Mouse (Mus musculus): ENCODE measurements around the gene Atp5d. TPM values are rescaled to one million over a fixed set of nuclear protein-coding genes. Genes with fewer than 3 reads are reported as not detected.

Gene Atp5d
- total and polyA plus RNA-seq, 2 experiments from 2014 or later: 972 to 1,858 TPM

- peak overlapping the region; percentile 90 for H3K4me3 ChIP-seq (ENCODE audit: low read depth, low read length)
- ATAC-seq (ENCODE audit: insufficient read depth, low read depth) (peak; percentile 61), DNase-seq (ENCODE audit: low spot score) (peak; percentile 91)
- 0 out of 2 replicates have a peak, but pooled peaks have one; percentile 2 for TF ChIP-seq EP300 (IDR thresholded peaks at IDR 0.05; ENCODE audit: low read depth)
- TF ChIP-seq CTCF (IDR thresholded peaks at IDR 0.05; ENCODE audit: low read depth): no peak
- H3K9ac ChIP-seq (replicated peaks; ENCODE audit: low read depth, low read length): peak overlapping the region; percentile 96
- under 1% methylated on average over 47 of the region's 48 CpGs for WGBS
- peak overlapping the region; percentile 100 for H3K27ac ChIP-seq (ENCODE audit: low read depth)
- no peaks in the 10 kb centered on the region for H3K27me3 ChIP-seq (ENCODE audit: control insufficient read depth, insufficient read depth, low read length)
- H3K4me1 ChIP-seq (ENCODE audit: control insufficient read depth, insufficient read depth): peaks cover 33% of the 10 kb centered on the region
- H3K4me2 ChIP-seq (ENCODE audit: low read depth, low read length): peak overlapping the region; percentile 69
- H3K36me3 ChIP-seq (replicated peaks; ENCODE audit: control insufficient read depth, insufficient read depth, low read length): peaks cover 28% of the 10 kb centered on the region
- no peaks in the 10 kb centered on the region for H3K9me3 ChIP-seq (replicated peaks; ENCODE audit: control insufficient read depth, low read length)
Measured at GRCm38 (mm10) chr10:80168038-80168661, 29.7 kb downstream of the Atp5d start.

DNA sequence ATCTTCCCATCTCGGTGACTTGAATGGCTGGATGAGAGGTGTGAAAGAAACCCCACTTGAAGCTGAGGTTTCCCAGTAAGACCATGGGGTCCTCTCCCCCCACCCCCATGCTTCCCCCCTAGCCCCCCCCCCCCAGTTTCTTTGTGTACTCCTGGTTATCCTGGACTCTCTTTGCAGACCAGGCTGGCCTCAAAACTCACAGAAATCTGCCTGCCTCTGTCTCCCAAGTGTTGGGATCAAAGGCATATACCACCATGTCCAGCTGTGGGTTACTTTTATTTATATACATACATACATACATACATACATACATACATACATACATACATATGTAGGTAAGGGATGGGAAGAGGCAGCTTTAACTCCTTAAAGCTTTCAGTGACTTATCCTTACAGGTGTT is 30.6 kb downstream of the Atp5d start:
- no peak for ATAC-seq (ENCODE audit: insufficient read depth, low read depth)
- H3K27ac ChIP-seq (ENCODE audit: low read depth): peak overlapping the region; percentile 100
- H3K36me3 ChIP-seq (replicated peaks; ENCODE audit: control insufficient read depth, insufficient read depth, low read length): peaks cover 28% of the 10 kb centered on the region
- peaks cover 29% of the 10 kb centered on the region for H3K4me1 ChIP-seq (ENCODE audit: control insufficient read depth, insufficient read depth)
- no peak for TF ChIP-seq CTCF (IDR thresholded peaks at IDR 0.05; ENCODE audit: low read depth)
- TF ChIP-seq EP300 (IDR thresholded peaks at IDR 0.05; ENCODE audit: low read depth): no peak
- no peak for DNase-seq (ENCODE audit: low spot score)
- no peaks in the 10 kb centered on the region for H3K9me3 ChIP-seq (replicated peaks; ENCODE audit: control insufficient read depth, low read length)
- H3K4me2 ChIP-seq (ENCODE audit: low read depth, low read length): peak overlapping the region; percentile 69
- 31% methylated on average over 1 of the region's 1 CpGs for WGBS
- peak overlapping the region; percentile 96 for H3K9ac ChIP-seq (replicated peaks; ENCODE audit: low read depth, low read length)
- H3K27me3 ChIP-seq (ENCODE audit: control insufficient read depth, insufficient read depth, low read length): no peaks in the 10 kb centered on the region
- H3K4me3 ChIP-seq (ENCODE audit: low read depth, low read length): peak overlapping the region; percentile 90

DNA sequence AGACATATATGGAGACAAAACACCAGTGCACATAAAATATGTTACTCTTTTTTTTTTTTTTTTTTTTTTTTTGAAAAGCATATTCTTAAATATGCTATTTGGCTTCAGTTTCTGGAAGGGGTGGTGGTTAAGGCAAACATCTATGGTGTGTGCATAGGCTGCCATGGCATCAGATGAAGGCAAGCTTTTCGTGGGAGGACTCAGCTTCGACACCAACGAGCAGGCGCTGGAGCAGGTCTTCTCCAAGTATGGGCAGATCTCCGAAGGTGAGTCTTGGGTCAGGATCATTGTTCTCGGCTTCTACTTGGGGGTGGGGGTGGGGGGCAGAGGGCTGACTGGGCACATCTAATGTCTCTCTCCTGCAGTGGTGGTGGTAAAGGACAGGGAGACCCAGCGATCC is 31.2 kb downstream of the Atp5d start:
- no peak overlapping the region for H3K4me2 ChIP-seq (ENCODE audit: low read depth, low read length)
- WGBS: 88% methylated on average over 7 of the region's 7 CpGs
- peaks cover 28% of the 10 kb centered on the region for H3K36me3 ChIP-seq (replicated peaks; ENCODE audit: control insufficient read depth, insufficient read depth, low read length)

GRCm38 (mm10) chr10:80170052-80170451 is 31.6 kb downstream of the Atp5d start:
- DNase-seq (ENCODE audit: low spot score) (no peak), ATAC-seq (ENCODE audit: insufficient read depth, low read depth) (no peak)
- Histone ChIP-seq H3K27me3 (ENCODE audit: control insufficient read depth, insufficient read depth, low read length) (no peaks in the 10 kb centered on the region), H3K27ac (ENCODE audit: low read depth) (no peak overlapping the region), H3K9me3 (replicated peaks; ENCODE audit: control insufficient read depth, low read length) (no peaks in the 10 kb centered on the region), H3K4me2 (ENCODE audit: low read depth, low read length) (no peak overlapping the region), H3K4me3 (ENCODE audit: low read depth, low read length) (no peak overlapping the region), H3K36me3 (replicated peaks; ENCODE audit: control insufficient read depth, insufficient read depth, low read length) (peaks cover 28% of the 10 kb centered on the region), H3K4me1 (ENCODE audit: control insufficient read depth, insufficient read depth) (peaks cover 22% of the 10 kb centered on the region), H3K9ac (replicated peaks; ENCODE audit: low read depth, low read length) (no peak overlapping the region)
- 96% methylated on average over 16 of the region's 16 CpGs for WGBS
- no peak for TF ChIP-seq EP300 (IDR thresholded peaks at IDR 0.05; ENCODE audit: low read depth)
- no peak for TF ChIP-seq CTCF (IDR thresholded peaks at IDR 0.05; ENCODE audit: low read depth)

More for the DNA sequence above, 31.2 kb downstream of the Atp5d start:
- Histone ChIP-seq H3K9ac (replicated peaks; ENCODE audit: low read depth, low read length) (no peak overlapping the region), H3K9me3 (replicated peaks; ENCODE audit: control insufficient read depth, low read length) (no peaks in the 10 kb centered on the region), H3K4me3 (ENCODE audit: low read depth, low read length) (no peak overlapping the region), H3K27me3 (ENCODE audit: control insufficient read depth, insufficient read depth, low read length) (no peaks in the 10 kb centered on the region), H3K4me1 (ENCODE audit: control insufficient read depth, insufficient read depth) (peaks cover 23% of the 10 kb centered on the region), H3K27ac (ENCODE audit: low read depth) (no peak overlapping the region)
- no peak for DNase-seq (ENCODE audit: low spot score)
- no peak for TF ChIP-seq CTCF (IDR thresholded peaks at IDR 0.05; ENCODE audit: low read depth)
- no peak for TF ChIP-seq EP300 (IDR thresholded peaks at IDR 0.05; ENCODE audit: low read depth)
- ATAC-seq (ENCODE audit: insufficient read depth, low read depth): no peak

- ATAC-seq (ENCODE audit: insufficient read depth, low read depth) (no peak), DNase-seq (ENCODE audit: low spot score) (no peak)
- Histone ChIP-seq H3K36me3 (replicated peaks; ENCODE audit: control insufficient read depth, insufficient read depth, low read length) (peaks cover 28% of the 10 kb centered on the region), H3K9me3 (replicated peaks; ENCODE audit: control insufficient read depth, low read length) (no peaks in the 10 kb centered on the region), H3K4me2 (ENCODE audit: low read depth, low read length) (no peak overlapping the region), H3K27me3 (ENCODE audit: control insufficient read depth, insufficient read depth, low read length) (no peaks in the 10 kb centered on the region), H3K27ac (ENCODE audit: low read depth) (no peak overlapping the region), H3K9ac (replicated peaks; ENCODE audit: low read depth, low read length) (no peak overlapping the region), H3K4me1 (ENCODE audit: control insufficient read depth, insufficient read depth) (peaks cover 18% of the 10 kb centered on the region), H3K4me3 (ENCODE audit: low read depth, low read length) (no peak overlapping the region)
- 94% methylated on average over 19 of the region's 19 CpGs for WGBS
- TF ChIP-seq EP300 (IDR thresholded peaks at IDR 0.05; ENCODE audit: low read depth) (no peak), CTCF (IDR thresholded peaks at IDR 0.05; ENCODE audit: low read depth) (no peak)
Measured at GRCm38 (mm10) chr10:80170601-80171021, 32.2 kb downstream of the Atp5d start.

GRCm38 (mm10) chr10:80171252-80171651 is 32.8 kb downstream of the Atp5d start:
- H3K9me3 ChIP-seq (replicated peaks; ENCODE audit: control insufficient read depth, low read length): no peaks in the 10 kb centered on the region
- DNase-seq (ENCODE audit: low spot score) (no peak), ATAC-seq (ENCODE audit: insufficient read depth, low read depth) (no peak)
- peaks cover 13% of the 10 kb centered on the region for H3K4me1 ChIP-seq (ENCODE audit: control insufficient read depth, insufficient read depth)
- H3K4me2 ChIP-seq (ENCODE audit: low read depth, low read length): no peak overlapping the region
- TF ChIP-seq EP300 (IDR thresholded peaks at IDR 0.05; ENCODE audit: low read depth) (no peak), CTCF (IDR thresholded peaks at IDR 0.05; ENCODE audit: low read depth) (no peak)
- no peak overlapping the region for H3K4me3 ChIP-seq (ENCODE audit: low read depth, low read length)
- no peak overlapping the region for H3K27ac ChIP-seq (ENCODE audit: low read depth)
- H3K9ac ChIP-seq (replicated peaks; ENCODE audit: low read depth, low read length): no peak overlapping the region
- H3K27me3 ChIP-seq (ENCODE audit: control insufficient read depth, insufficient read depth, low read length): no peaks in the 10 kb centered on the region
- 86% methylated on average over 15 of the region's 15 CpGs for WGBS
- H3K36me3 ChIP-seq (replicated peaks; ENCODE audit: control insufficient read depth, insufficient read depth, low read length): peaks cover 28% of the 10 kb centered on the region
